Mouse (Mus musculus): ENCODE data around the gene Shq1.

Shq1 gene

DNA sequence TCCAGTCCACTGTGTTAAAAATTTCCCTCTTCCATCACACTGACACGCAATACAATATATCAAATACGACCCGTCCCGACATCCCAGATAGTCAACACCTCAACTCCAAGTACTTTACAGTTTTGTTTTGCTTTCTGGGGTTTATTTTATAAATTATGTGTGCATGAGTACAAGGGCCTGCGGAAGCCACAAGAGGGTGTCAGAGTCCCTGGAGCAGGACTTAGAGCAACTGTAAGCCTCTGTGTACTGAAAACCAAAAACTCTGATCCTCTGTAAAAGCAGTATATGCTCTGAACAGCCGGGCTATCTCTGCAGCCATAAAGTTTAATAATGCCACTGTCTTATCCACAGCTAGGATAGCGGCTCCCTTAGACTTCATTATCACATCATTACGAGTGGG, 3.3 kb downstream of the Shq1 start:
- DNase-seq, result no peak

GRCm38 (mm10) chr6:100662224-100662623, 8.7 kb downstream of the Shq1 start:
- no peak for DNase-seq

- peak; percentile 71 for DNase-seq
Observed at GRCm38 (mm10) chr6:100660395-100660794, 10.6 kb downstream of the Shq1 start.

- DNase-seq, result no peak
Observed at GRCm38 (mm10) chr6:100652535-100652934, 18.4 kb downstream of the Shq1 start.

- no peak for DNase-seq
Observed at GRCm38 (mm10) chr6:100647196-100647595, 23.8 kb downstream of the Shq1 start.

- DNase-seq, result no peak
Observed at GRCm38 (mm10) chr6:100645469-100646201, 25.3 kb downstream of the Shq1 start.

GRCm38 (mm10) chr6:100644631-100645030, 26.3 kb downstream of the Shq1 start:
- DNase-seq, result no peak

GRCm38 (mm10) chr6:100642786-100643185, 28.2 kb downstream of the Shq1 start:
- DNase-seq, result no peak

DNA sequence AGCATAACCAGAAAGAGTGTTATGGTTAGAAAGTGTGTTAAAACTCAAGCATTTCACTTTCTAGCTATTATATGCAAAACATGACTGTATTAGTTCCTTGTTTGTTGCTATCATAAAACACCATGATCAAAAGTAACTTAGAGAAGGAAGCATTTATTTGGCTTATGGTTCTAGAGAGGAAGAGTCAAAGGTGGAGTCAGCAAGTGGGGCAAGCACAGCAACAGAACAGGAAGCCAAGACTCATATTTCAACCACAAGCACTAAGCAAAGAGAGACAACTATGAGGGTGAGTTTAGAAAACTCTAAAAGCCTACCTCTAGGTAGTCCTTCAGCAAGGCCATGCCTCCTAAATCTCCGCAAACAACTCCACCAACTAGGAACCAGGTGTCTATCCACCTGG, 30.4 kb downstream of the Shq1 start:
- no peak for DNase-seq

DNA sequence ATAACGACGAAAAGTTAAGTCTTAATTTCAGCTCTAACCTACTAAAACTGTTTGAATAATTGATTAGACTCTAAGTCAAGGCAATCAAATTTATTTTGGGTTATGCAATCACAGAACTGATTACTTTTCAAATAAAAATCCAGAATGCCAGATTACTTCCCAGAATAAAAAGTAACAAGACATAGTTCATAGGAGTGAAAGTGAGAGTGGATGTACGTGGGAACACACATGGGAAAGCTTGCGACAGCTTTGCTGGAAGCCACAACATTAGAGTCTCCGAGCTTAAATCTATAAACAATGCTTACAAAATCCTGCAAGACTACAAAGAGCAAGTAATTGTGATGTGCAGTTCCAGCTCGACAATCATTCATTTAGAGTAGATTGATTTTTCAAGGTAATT, 41.9 kb downstream of the Shq1 start:
- no peak for DNase-seq

GRCm38 (mm10) chr6:100628223-100628622, 42.7 kb downstream of the Shq1 start:
- DNase-seq, result no peak

DNA sequence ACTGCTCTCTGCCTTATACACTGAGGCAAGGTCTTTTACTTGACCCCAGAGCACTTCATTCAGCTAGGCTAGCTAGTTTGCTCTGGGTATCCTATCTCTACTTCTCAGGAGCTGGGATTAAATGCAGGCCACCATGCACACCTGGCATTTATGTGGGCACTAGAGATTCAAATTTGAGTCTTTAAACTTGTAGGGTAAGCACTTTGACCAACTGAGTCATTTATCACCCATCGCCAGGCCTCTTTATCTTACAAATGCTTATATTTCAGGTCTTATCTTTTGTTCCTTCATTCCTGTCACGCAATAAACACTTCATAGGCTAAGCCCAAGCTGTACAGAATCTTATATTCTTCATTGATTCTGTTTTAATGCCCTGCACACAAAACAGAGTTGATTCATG, 47.0 kb downstream of the Shq1 start:
- no peak for DNase-seq

DNA sequence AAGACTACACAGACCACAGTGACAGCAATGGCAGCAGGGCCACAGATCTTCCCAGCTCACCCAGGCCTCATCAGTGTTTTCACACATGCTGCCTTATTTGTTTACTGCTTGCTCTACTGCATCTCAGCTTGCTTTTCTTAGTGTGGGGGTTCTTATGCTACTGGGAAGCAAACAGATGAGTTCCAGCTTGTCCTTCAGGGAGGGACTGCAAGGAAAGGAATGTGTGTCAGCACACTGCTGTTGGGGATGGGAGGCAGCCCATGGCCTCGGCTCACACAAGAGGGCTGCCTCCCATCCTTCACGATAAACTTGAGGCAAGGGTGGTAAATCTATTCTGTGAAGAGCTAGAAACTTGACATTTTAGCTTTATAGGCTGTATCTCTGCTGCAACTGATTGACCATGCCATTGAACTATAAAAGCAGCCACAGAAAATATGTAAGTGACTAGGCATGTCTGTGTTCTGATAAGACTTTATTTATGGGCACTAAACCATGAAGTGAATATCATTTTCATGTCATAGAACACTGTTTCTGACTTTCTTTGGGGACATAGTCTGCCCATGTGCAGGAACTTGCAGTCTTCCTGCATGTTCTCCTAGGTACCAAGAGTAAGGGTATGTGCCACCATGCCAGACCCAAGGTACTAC, 48.0 kb downstream of the Shq1 start:
- DNase-seq, result no peak

DNA sequence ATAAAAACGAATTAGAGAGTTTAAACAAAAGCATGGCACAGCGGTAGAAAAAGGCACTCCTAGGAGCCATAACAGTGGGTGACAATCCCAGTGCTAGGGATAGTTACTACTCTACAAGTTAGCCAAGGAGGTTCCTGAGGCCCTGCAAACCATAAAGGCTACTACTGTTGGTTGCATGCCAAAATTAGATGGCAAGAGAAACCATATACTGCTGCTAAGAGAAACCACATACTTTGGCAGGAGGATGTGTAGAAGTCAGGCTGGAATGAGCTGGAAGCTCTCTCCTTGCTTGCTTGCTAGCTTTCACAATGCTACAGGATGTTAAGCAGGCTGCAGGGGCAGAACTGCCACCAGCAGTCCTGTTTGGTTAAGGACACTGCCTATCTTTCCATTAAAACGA, 50.5 kb downstream of the Shq1 start:
- no peak for DNase-seq

GRCm38 (mm10) chr6:100619309-100619708, 51.6 kb downstream of the Shq1 start:
- DNase-seq, result no peak

- DNase-seq, result no peak
Observed at GRCm38 (mm10) chr6:100616133-100616532, 54.8 kb downstream of the Shq1 start.

GRCm38 (mm10) chr6:100613593-100614267, 57.2 kb downstream of the Shq1 start:
- no peak for DNase-seq

DNA sequence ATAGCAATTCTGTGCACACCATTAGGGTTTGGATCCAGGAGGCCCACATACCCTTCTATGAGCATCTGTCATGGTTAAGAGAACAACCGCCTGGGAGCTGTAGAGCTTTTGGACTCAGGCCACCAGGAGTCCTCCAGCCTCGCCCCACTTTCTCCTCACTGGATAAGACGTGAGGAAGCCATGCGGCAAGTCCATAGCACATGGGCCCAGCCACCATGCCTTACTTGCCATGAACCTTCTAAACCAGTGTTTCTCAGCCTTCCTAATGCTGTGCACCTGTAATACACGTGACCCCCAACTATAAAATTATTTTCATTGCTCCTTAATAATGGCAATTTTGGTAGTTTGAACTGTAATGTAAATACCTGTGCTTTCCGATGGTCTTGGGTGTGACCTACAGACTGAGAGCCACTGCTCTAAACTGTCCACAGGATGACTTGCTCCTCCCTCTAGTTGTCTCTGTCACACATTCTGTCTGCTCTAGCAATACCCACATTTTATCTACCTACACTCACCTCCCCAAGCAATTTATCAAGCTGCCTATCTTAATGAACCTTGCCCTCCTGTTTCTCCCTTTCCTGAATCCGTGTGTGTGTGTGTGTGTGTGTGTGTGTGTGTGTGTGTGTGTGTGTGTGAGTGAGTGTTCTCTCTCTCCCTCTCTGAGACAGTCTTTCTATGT, 59.9 kb downstream of the Shq1 start:
- no peak for DNase-seq

DNA sequence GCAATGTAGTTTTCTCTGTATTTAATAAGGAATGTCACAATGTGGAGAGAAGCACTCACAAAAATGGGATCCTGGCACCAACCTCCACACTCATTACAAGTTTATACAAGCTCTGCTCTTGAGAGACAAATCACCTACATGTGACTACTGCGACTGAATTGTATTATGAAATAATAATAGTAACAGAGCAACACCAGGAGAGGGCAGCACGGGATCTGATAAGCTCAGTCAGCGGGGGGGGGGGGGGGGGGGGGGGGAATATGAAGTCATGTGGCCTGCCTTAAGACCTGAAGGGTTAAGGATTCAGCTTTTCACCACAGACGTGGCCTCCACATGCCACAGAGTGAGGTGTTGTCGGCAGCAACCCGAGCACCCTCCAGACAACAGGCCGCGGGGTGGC, 60.8 kb downstream of the Shq1 start:
- DNase-seq, result no peak

DNA sequence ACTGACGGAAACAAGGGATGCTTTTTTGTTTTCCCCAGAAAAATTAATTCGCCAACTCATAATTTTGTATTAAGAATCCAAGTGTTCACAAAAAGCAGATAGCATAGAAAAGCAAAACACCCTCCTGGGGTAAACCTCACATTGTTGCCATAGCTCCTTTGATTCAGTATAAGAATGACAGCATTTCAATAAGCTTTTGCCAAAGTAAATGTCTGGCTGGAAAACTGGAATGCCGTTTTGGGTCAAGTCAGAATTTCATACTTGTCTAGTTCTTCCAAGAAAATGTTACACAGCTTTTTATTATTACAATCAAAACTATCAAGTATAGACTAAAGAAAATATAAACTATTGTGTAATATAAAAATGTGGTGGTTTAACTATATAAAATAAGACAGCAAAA, 61.7 kb downstream of the Shq1 start:
- no peak for DNase-seq

DNA sequence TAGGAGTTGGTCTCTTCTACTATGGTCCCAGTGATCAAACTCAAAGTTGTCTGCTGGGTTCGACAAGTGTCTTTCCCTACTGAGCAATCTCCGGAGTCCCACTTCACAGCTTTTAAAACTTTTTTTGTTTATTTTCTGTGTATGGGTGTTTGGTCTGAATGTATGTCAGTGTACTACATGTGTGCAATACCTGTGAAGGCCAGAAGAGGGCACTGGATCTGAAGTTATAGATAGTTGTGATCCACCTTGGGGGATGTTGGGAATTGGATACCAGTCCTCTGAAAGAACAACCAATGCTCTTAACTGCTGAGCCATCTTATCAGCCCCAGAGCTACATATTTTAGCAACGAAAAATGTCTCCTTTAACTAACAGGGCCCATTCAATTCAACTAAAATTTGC, 62.5 kb downstream of the Shq1 start:
- DNase-seq, result no peak

- DNase-seq, result no peak
Observed at GRCm38 (mm10) chr6:100606805-100607204, 64.2 kb downstream of the Shq1 start.

DNA sequence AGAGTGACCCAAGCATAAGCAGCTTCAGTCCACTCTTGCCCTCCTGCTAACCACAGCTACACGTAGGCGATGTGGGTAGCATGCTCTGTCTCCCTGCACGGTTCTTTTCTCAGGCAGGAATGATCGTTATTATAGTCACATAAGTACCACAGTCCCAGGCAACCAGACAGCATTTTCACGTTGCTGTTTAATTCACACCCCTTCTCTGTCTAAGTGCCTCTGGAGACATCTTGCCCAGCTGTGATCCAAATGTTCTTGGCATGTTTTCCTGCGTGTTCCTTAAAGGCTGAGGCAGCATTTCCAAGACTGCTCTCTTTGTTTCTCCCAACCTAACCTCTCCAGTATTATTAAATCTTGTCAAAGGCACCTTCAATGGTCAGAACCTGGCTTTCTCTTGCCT, 67.3 kb downstream of the Shq1 start:
- DNase-seq, result no peak

DNA sequence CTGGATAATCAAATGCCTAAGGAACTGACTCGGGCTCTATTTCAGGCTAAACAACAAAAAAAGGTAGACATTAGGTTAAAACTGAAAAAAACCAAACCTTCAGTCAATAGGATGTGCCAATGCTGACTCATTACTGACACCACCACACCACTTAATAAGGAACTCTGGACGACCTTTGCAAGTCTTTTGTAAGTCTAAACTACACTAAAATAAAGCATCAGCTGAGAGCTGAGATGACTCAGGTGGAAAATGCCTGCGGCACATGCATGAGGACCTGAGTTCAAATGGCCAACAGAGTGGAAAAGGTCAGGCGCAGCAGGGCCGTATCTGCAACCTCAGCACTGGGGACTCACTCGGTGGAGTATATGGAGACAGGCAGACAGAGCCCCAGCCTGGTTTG, 69.3 kb downstream of the Shq1 start:
- DNase-seq, result no peak

Data from cerebellum, adult 11-12 months (tissue).